Mouse (Mus musculus): ENCODE data around the gene Ppp1r16b.

GRCm38 (mm10) chr2:158794494-158795004 is 129.4 kb downstream of the Ppp1r16b start, which contains the start of gene Dhx35:
- TF ChIP-seq POLR2A (IDR thresholded peaks at IDR 0.05; ENCODE audit: borderline replicate concordance, control insufficient read depth, low read depth, low read length) (0 out of 2 replicates have a peak, but pooled peaks have one; percentile 23), CTCF (IDR thresholded peaks at IDR 0.05; ENCODE audit: control insufficient read depth, insufficient read depth, low read length) (no peak)
